Mouse (Mus musculus) thymus, adult 2 months (tissue): ENCODE results near the gene Gpr37l1. TPM values are rescaled to one million over a fixed set of nuclear protein-coding genes. Genes with fewer than 3 reads are reported as not detected.

Experiments used
- DNase-seq: peaks from one replicate; pipeline ENCODE4 v3.0.0; 2021
- H3K27ac ChIP-seq: fragments of 200-500 bp; 2 replicates; pipeline ENCODE4 v1.5.1; 2012; ENCODE audit warnings: low read length, control low read depth; ENCODE audit not compliant: control insufficient read depth, insufficient read depth
- H3K27me3 ChIP-seq: fragments of 200-500 bp; 2 replicates; pipeline ENCODE4 v1.6.1; 2012; ENCODE audit warnings: mild to moderate bottlenecking, low read length, moderate library complexity, mixed read lengths; ENCODE audit not compliant: control insufficient read depth, insufficient read depth
- H3K36me3 ChIP-seq: fragments of 200-500 bp; 2 replicates; pipeline ENCODE4 v1.6.1; 2012; ENCODE audit warnings: mild to moderate bottlenecking, low read length, moderate library complexity; ENCODE audit not compliant: control insufficient read depth, insufficient read depth
- H3K4me1 ChIP-seq: fragments of 200-500 bp; replicated peaks from 2 replicates; pipeline ENCODE4 v1.6.1; 2012; ENCODE audit warnings: low read length; ENCODE audit not compliant: control insufficient read depth, insufficient read depth
- H3K4me3 ChIP-seq: fragments of 200-500 bp; 2 replicates; pipeline ENCODE4 v1.5.1; 2012; ENCODE audit warnings: mild to moderate bottlenecking, low read length, control low read depth, moderate library complexity; ENCODE audit not compliant: control insufficient read depth, insufficient read depth
- CTCF ChIP-seq: fragments of 200-500 bp; IDR thresholded peaks from 2 replicates; pipeline ENCODE4 v1.5.1; 2012; ENCODE audit warnings: mild to moderate bottlenecking, control low read depth, low read length, moderate library complexity, borderline replicate concordance; ENCODE audit not compliant: control insufficient read depth, poor library complexity, insufficient read depth; ENCODE audit errors: extremely low read depth
- POLR2A ChIP-seq: fragments of 200-500 bp; IDR thresholded peaks from 2 replicates; pipeline ENCODE4 v1.6.1; 2012; ENCODE audit warnings: mild to moderate bottlenecking, low read length, control low read depth, moderate library complexity; ENCODE audit not compliant: control insufficient read depth, poor library complexity, insufficient read depth; ENCODE audit errors: extremely low read depth
- WGBS: fragments of 180-500 bp; shearing (Covaris S2); methylation state at CpG from one replicate; pipeline ENCODE4 v1.1.7; 2018; 5-methylcytosine and 5-hydroxymethylcytosine counted together
- polyA plus RNA-seq: library from polyadenylated mRNA; depleted of rRNA; stranded (reverse); fragments of >200 nt; gene quantifications from 2 replicates; pipeline ENCODE4 v1.2.3, GENCODE M21; 2012

Gpr37l1 gene
- polyA plus RNA-seq, 1 experiment = 0.50 TPM

GRCm38 (mm10) chr1:135182975-135183374, 15.5 kb upstream of the Gpr37l1 start:
- DNase-seq = no peak
- Histone ChIP-seq H3K27me3 (no peaks in the 10 kb centered on the region), H3K4me1 (no peaks in the 10 kb centered on the region), H3K27ac (no peak overlapping the region), H3K4me3 (no peak overlapping the region), H3K36me3 (no peaks in the 10 kb centered on the region)
- WGBS = 92% methylated on average over 3 of the region's 3 CpGs
- TF ChIP-seq POLR2A (no peak), CTCF (no peak)

- Histone ChIP-seq H3K36me3 (no peaks in the 10 kb centered on the region), H3K4me3 (no peak overlapping the region), H3K4me1 (no peaks in the 10 kb centered on the region), H3K27ac (no peak overlapping the region), H3K27me3 (no peaks in the 10 kb centered on the region)
- WGBS = 88% methylated on average over 8 of the region's 8 CpGs
- no peak for DNase-seq
- no peak for TF ChIP-seq POLR2A
- no peak for TF ChIP-seq CTCF
Measured at GRCm38 (mm10) chr1:135181880-135182623, 14.6 kb upstream of the Gpr37l1 start.

GRCm38 (mm10) chr1:135181275-135181674, 13.8 kb upstream of the Gpr37l1 start:
- Histone ChIP-seq H3K4me1 (no peaks in the 10 kb centered on the region), H3K27me3 (no peaks in the 10 kb centered on the region), H3K4me3 (no peak overlapping the region), H3K36me3 (no peaks in the 10 kb centered on the region), H3K27ac (no peak overlapping the region)
- WGBS = 86% methylated on average over 4 of the region's 4 CpGs
- DNase-seq = no peak
- TF ChIP-seq POLR2A = no peak
- TF ChIP-seq CTCF = no peak

- Histone ChIP-seq H3K36me3 (no peaks in the 10 kb centered on the region), H3K27ac (no peak overlapping the region), H3K27me3 (no peaks in the 10 kb centered on the region), H3K4me1 (no peaks in the 10 kb centered on the region), H3K4me3 (no peak overlapping the region)
- TF ChIP-seq POLR2A (no peak), CTCF (no peak)
- WGBS = 92% methylated on average over 10 of the region's 10 CpGs
- DNase-seq = no peak
Measured at GRCm38 (mm10) chr1:135180830-135181229, 13.3 kb upstream of the Gpr37l1 start.

- WGBS = 90% methylated on average over 7 of the region's 7 CpGs
- H3K36me3 ChIP-seq = no peaks in the 10 kb centered on the region
- H3K4me1 ChIP-seq = no peaks in the 10 kb centered on the region
- no peaks in the 10 kb centered on the region for H3K27me3 ChIP-seq
- no peak overlapping the region for H3K4me3 ChIP-seq
- no peak overlapping the region for H3K27ac ChIP-seq
- DNase-seq = no peak
- TF ChIP-seq POLR2A (no peak), CTCF (no peak)
Measured at GRCm38 (mm10) chr1:135178863-135179262, 11.4 kb upstream of the Gpr37l1 start.

GRCm38 (mm10) chr1:135177724-135178123, 10.2 kb upstream of the Gpr37l1 start:
- no peak for DNase-seq
- Histone ChIP-seq H3K4me1 (no peaks in the 10 kb centered on the region), H3K27ac (no peak overlapping the region), H3K4me3 (no peak overlapping the region), H3K36me3 (no peaks in the 10 kb centered on the region), H3K27me3 (no peaks in the 10 kb centered on the region)
- TF ChIP-seq POLR2A = no peak
- no peak for TF ChIP-seq CTCF
- 99% methylated on average over 3 of the region's 3 CpGs for WGBS

GRCm38 (mm10) chr1:135175176-135175575, 7.7 kb upstream of the Gpr37l1 start:
- Histone ChIP-seq H3K27me3 (no peaks in the 10 kb centered on the region), H3K4me1 (no peaks in the 10 kb centered on the region), H3K4me3 (no peak overlapping the region), H3K27ac (no peak overlapping the region), H3K36me3 (no peaks in the 10 kb centered on the region)
- WGBS = 86% methylated on average over 3 of the region's 3 CpGs
- TF ChIP-seq POLR2A (no peak), CTCF (no peak)
- DNase-seq = no peak
